Comparison of ENCODE assay signal across 9 mouse cellular contexts in the genomic region with DNA sequence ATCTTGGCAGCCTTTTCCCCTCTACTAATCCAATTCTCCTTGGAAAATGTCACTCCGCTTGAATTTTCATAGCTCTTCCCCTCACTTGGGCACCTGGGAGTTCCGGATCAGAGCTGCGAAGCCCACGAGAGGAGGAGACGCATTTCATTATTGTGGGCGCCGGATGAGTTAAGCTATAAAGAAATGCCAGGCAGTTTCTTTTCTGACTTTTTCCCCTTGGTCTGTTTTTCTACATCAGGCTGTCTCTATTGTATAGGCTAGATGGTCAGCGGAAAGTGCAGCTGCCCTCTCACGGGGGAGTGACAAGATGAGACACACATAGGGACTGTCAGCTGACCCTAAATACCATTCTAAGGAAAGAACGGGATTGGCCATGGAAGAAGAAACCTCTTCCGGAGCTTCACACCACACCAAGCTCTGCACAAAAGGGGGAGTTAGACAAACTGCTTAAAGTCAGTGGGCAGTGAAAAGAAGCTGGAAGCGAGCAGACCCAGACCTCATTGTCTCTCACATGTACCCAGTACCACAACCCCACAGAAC.
DNase-seq lines count a peak whose midpoint lies in the region; ATAC-seq and TF ChIP-seq lines count a peak whose summit lies in the region.
"Had no signal": no experiment of that assay in that cellular context is flagged by ENCODE, and none has a peak within 500 bp of the region (broad histone marks: within the 10 kb centered on the region; RNA-seq: fewer than 3 reads in every experiment).

No protein-coding gene starts in this region.

- H3K4me3 ChIP-seq in embryonic facial prominence, embryonic 13.5 days, result no peak overlapping the region
- H3K4me3 ChIP-seq in embryonic facial prominence, embryonic 10.5 days, result no peak overlapping the region
- H3K4me3 ChIP-seq in lung, embryonic 16.5 days (ENCODE audit: low read length), result no peak overlapping the region; the same call in 1 of the 2 replicates
- H3K4me3 ChIP-seq in heart, embryonic 16.5 days (ENCODE audit: low read length), result peak overlapping the region; percentile 31
- H3K4me3 ChIP-seq in midbrain, embryonic 13.5 days (replicated peaks), result no peak overlapping the region
- no peak overlapping the region for H3K4me3 ChIP-seq in left cerebral cortex, adult 2 months
- H3K4me3 ChIP-seq: embryonic facial prominence, embryonic 12.5 days had no signal

- no peaks in the 10 kb centered on the region for H3K27me3 ChIP-seq in embryonic facial prominence, embryonic 13.5 days
- no peaks in the 10 kb centered on the region for H3K27me3 ChIP-seq in embryonic facial prominence, embryonic 10.5 days (replicated peaks; ENCODE audit: low read depth, poor library complexity, severe bottlenecking)
- H3K27me3 ChIP-seq in lung, embryonic 16.5 days (ENCODE audit: control insufficient read depth, insufficient read depth, low read depth, low read length), result no peaks in the 10 kb centered on the region
- H3K27me3 ChIP-seq in heart, embryonic 16.5 days (ENCODE audit: control insufficient read depth, insufficient read depth, low read length), result no peaks in the 10 kb centered on the region
- H3K27me3 ChIP-seq in midbrain, embryonic 13.5 days, result no peaks in the 10 kb centered on the region
- H3K27me3 ChIP-seq: embryonic facial prominence, embryonic 12.5 days had no signal

- no peak for ATAC-seq in embryonic facial prominence, embryonic 13.5 days (ENCODE audit: insufficient number of reproducible peaks, insufficient read depth, low FRiP score, low TSS enrichment, low read depth)
- no peak for ATAC-seq in lung, embryonic 16.5 days (ENCODE audit: low read depth)
- ATAC-seq in heart, embryonic 16.5 days (replicated peaks; ENCODE audit: extremely low read depth, insufficient read depth, low FRiP score), result no peak
- ATAC-seq in midbrain, embryonic 13.5 days, result no peak

- H3K9ac ChIP-seq in embryonic facial prominence, embryonic 13.5 days, result no peak overlapping the region
- H3K9ac ChIP-seq in lung, embryonic 16.5 days (ENCODE audit: low read length), result no peak overlapping the region
- H3K9ac ChIP-seq in heart, embryonic 16.5 days (ENCODE audit: low read length), result peak overlapping the region; percentile 61
- H3K9ac ChIP-seq in midbrain, embryonic 13.5 days (replicated peaks), result no peak overlapping the region
- H3K9ac ChIP-seq: embryonic facial prominence, embryonic 12.5 days had no signal

- no peak for DNase-seq in embryonic facial prominence, embryonic 10.5 days (ENCODE audit: low spot score)
- DNase-seq in lung, postnatal 36 days, result no peak
- DNase-seq in left cerebral cortex, postnatal 25 days (ENCODE audit: low spot score in 2 of 2), result no peak
- DNase-seq in left cerebral cortex, adult 2 months (ENCODE audit: extremely low spot score in 1 of 2, low spot score in 2 of 2), result no peak

- no peaks in the 10 kb centered on the region for H3K9me3 ChIP-seq in embryonic facial prominence, embryonic 13.5 days
- no peaks in the 10 kb centered on the region for H3K9me3 ChIP-seq in embryonic facial prominence, embryonic 10.5 days
- H3K9me3 ChIP-seq in lung, embryonic 16.5 days (ENCODE audit: control insufficient read depth, low read length), result no peaks in the 10 kb centered on the region
- no peaks in the 10 kb centered on the region for H3K9me3 ChIP-seq in heart, embryonic 16.5 days (replicated peaks; ENCODE audit: control insufficient read depth, low read length)
- H3K9me3 ChIP-seq in midbrain, embryonic 13.5 days, result no peaks in the 10 kb centered on the region
- H3K9me3 ChIP-seq: embryonic facial prominence, embryonic 12.5 days had no signal

- TF ChIP-seq CTCF in left cerebral cortex, adult 2 months (IDR thresholded peaks at IDR 0.05), result no peak

- intact Hi-C loops in left cerebral cortex, postnatal 25 days (cut with DNase I), result no loop called here
- intact Hi-C loops in left cerebral cortex, adult 2 months (cut with DNase I), result no loop called here

- WGBS in embryonic facial prominence, embryonic 13.5 days, result 69% methylated on average over 12 of the region's 12 CpGs
- WGBS in embryonic facial prominence, embryonic 10.5 days, result 74% methylated on average over 12 of the region's 12 CpGs
- WGBS in lung, embryonic 16.5 days, result 59% methylated on average over 12 of the region's 12 CpGs
- 43% methylated on average over 12 of the region's 12 CpGs for WGBS in heart, embryonic 16.5 days
- 41% methylated on average over 12 of the region's 12 CpGs for WGBS in midbrain, embryonic 13.5 days

- no peaks in the 10 kb centered on the region for H3K36me3 ChIP-seq in embryonic facial prominence, embryonic 13.5 days
- no peaks in the 10 kb centered on the region for H3K36me3 ChIP-seq in embryonic facial prominence, embryonic 10.5 days (replicated peaks)
- H3K36me3 ChIP-seq in lung, embryonic 16.5 days (ENCODE audit: control insufficient read depth, insufficient read depth, low read length), result no peaks in the 10 kb centered on the region
- no peaks in the 10 kb centered on the region for H3K36me3 ChIP-seq in heart, embryonic 16.5 days (ENCODE audit: control insufficient read depth, insufficient read depth)
- no peaks in the 10 kb centered on the region for H3K36me3 ChIP-seq in midbrain, embryonic 13.5 days
- H3K36me3 ChIP-seq: embryonic facial prominence, embryonic 12.5 days had no signal

- no peak overlapping the region for H3K27ac ChIP-seq in embryonic facial prominence, embryonic 13.5 days
- H3K27ac ChIP-seq in embryonic facial prominence, embryonic 10.5 days (replicated peaks), result no peak overlapping the region
- H3K27ac ChIP-seq in lung, embryonic 16.5 days (ENCODE audit: low read length), result no peak overlapping the region
- peak overlapping the region; percentile 70 for H3K27ac ChIP-seq in heart, embryonic 16.5 days (ENCODE audit: low read length)
- H3K27ac ChIP-seq in midbrain, embryonic 13.5 days, result no peak overlapping the region
- H3K27ac ChIP-seq in left cerebral cortex, adult 2 months, result no peak overlapping the region
- H3K27ac ChIP-seq: embryonic facial prominence, embryonic 12.5 days had no signal

- H3K4me2 ChIP-seq in embryonic facial prominence, embryonic 13.5 days, result 0 out of 2 replicates have a peak overlapping the region, but pooled peaks have one; percentile 3
- H3K4me2 ChIP-seq in lung, embryonic 16.5 days (ENCODE audit: low read depth, low read length), result peak overlapping the region; percentile 30
- H3K4me2 ChIP-seq in heart, embryonic 16.5 days (ENCODE audit: low read depth, low read length), result peak overlapping the region; percentile 63
- peak overlapping the region; percentile 25 for H3K4me2 ChIP-seq in midbrain, embryonic 13.5 days (replicated peaks)
- H3K4me2 ChIP-seq: embryonic facial prominence, embryonic 12.5 days had no signal

- H3K4me1 ChIP-seq in embryonic facial prominence, embryonic 13.5 days, result peaks cover 14% of the 10 kb centered on the region
- H3K4me1 ChIP-seq in embryonic facial prominence, embryonic 10.5 days, result peaks cover 4% of the 10 kb centered on the region; the same call in 1 of the 2 replicates
- H3K4me1 ChIP-seq in lung, embryonic 16.5 days (replicated peaks; ENCODE audit: control insufficient read depth, insufficient read depth, low read length), result peaks cover 4% of the 10 kb centered on the region
- peaks cover 29% of the 10 kb centered on the region for H3K4me1 ChIP-seq in heart, embryonic 16.5 days (ENCODE audit: control insufficient read depth, insufficient read depth, low read length)
- peaks cover 21% of the 10 kb centered on the region for H3K4me1 ChIP-seq in midbrain, embryonic 13.5 days (replicated peaks)

Comparison
In these comparisons a context has a peak if more than half of its experiments do, and no peak if none do; other contexts are left out.
1. H3K4me2 ChIP-seq: peak in every context shown above with its lines; median percentile 63 in heart, embryonic 16.5 days; 30 in lung, embryonic 16.5 days; 25 in midbrain, embryonic 13.5 days; 3 in embryonic facial prominence, embryonic 13.5 days.